Mouse (Mus musculus): ENCODE data around the gene Arf4. TPM values are rescaled to one million over a fixed set of nuclear protein-coding genes. Genes with fewer than 3 reads are reported as not detected.

The Arf4 gene
- total and polyA plus RNA-seq, 3 experiments: 83.3 to 454 (median 205) TPM

GRCm38 (mm10) chr14:26639251-26639650 is 1.4 kb downstream of the Arf4 start:
- TF ChIP-seq GATA1 (IDR thresholded peaks at IDR 0.05; ENCODE audit: borderline replicate concordance, low read length): no peak
- TF ChIP-seq POLR2AphosphoS5 (IDR thresholded peaks at IDR 0.05; ENCODE audit: insufficient replicate concordance, low read depth, low read length): no peak
- TF ChIP-seq CTCF (IDR thresholded peaks at IDR 0.05; ENCODE audit: low read depth, low read length): no peak
- TF ChIP-seq GATA2 (IDR thresholded peaks at IDR 0.05; ENCODE audit: borderline replicate concordance, low read depth, low read length): no peak
- TF ChIP-seq TAL1 (conservative IDR thresholded peaks at IDR 0.05; ENCODE audit: low read depth, low read length): no peak
- Histone ChIP-seq H3K9me3 (replicated peaks) (no peaks in the 10 kb centered on the region), H3K36me3 (replicated peaks) (peaks cover 6% of the 10 kb centered on the region), H3K4me3 (ENCODE audit: low read depth, low read length) (peak overlapping the region; percentile 84), H3K27me3 (ENCODE audit: insufficient read depth, low read length) (no peaks in the 10 kb centered on the region), H3K4me1 (ENCODE audit: insufficient read depth, low read depth, low read length) (peaks cover 39% of the 10 kb centered on the region)
- no peak for ATAC-seq (ENCODE audit: extremely low read depth, insufficient number of reproducible peaks, low FRiP score, poor library complexity, severe bottlenecking)
- no peak for DNase-seq (ENCODE audit: low spot score)

GRCm38 (mm10) chr14:26639961-26640360 is 2.1 kb downstream of the Arf4 start:
- TF ChIP-seq GATA2 (IDR thresholded peaks at IDR 0.05; ENCODE audit: borderline replicate concordance, low read depth, low read length): no peak
- no peak for DNase-seq (ENCODE audit: low spot score)
- H3K9me3 ChIP-seq (replicated peaks): no peaks in the 10 kb centered on the region

GRCm38 (mm10) chr14:26643006-26643624 is 5.2 kb downstream of the Arf4 start:
- H3K4me3 ChIP-seq (ENCODE audit: low read depth, low read length): no peak overlapping the region
- TF ChIP-seq POLR2AphosphoS5 (IDR thresholded peaks at IDR 0.05; ENCODE audit: insufficient replicate concordance, low read depth, low read length) (no peak), GATA1 (IDR thresholded peaks at IDR 0.05; ENCODE audit: borderline replicate concordance, low read length) (no peak), TAL1 (conservative IDR thresholded peaks at IDR 0.05; ENCODE audit: low read depth, low read length) (no peak), CTCF (IDR thresholded peaks at IDR 0.05; ENCODE audit: low read depth, low read length) (no peak), GATA2 (IDR thresholded peaks at IDR 0.05; ENCODE audit: borderline replicate concordance, low read depth, low read length) (no peak)
- ATAC-seq (ENCODE audit: extremely low read depth, insufficient number of reproducible peaks, low FRiP score, poor library complexity, severe bottlenecking): no peak

More at GRCm38 (mm10) chr14:26639961-26640360, 2.1 kb downstream of the Arf4 start:
- peaks cover 7% of the 10 kb centered on the region for H3K36me3 ChIP-seq (replicated peaks)
- no peak for ATAC-seq (ENCODE audit: extremely low read depth, insufficient number of reproducible peaks, low FRiP score, poor library complexity, severe bottlenecking)
- peak overlapping the region; percentile 84 for H3K4me3 ChIP-seq (ENCODE audit: low read depth, low read length)
- H3K27me3 ChIP-seq (ENCODE audit: insufficient read depth, low read length): no peaks in the 10 kb centered on the region
- H3K4me1 ChIP-seq (ENCODE audit: insufficient read depth, low read depth, low read length): peaks cover 42% of the 10 kb centered on the region

GRCm38 (mm10) chr14:26645989-26646650 is 8.2 kb downstream of the Arf4 start:
- DNase-seq (ENCODE audit: low spot score): no peak
- TF ChIP-seq GATA2 (IDR thresholded peaks at IDR 0.05; ENCODE audit: borderline replicate concordance, low read depth, low read length): no peak
- no peak for TF ChIP-seq CTCF (IDR thresholded peaks at IDR 0.05; ENCODE audit: low read depth, low read length)
- no peak for TF ChIP-seq GATA1 (IDR thresholded peaks at IDR 0.05; ENCODE audit: borderline replicate concordance, low read length)
- TF ChIP-seq POLR2AphosphoS5 (IDR thresholded peaks at IDR 0.05; ENCODE audit: insufficient replicate concordance, low read depth, low read length): no peak
- TF ChIP-seq TAL1 (conservative IDR thresholded peaks at IDR 0.05; ENCODE audit: low read depth, low read length): no peak

More at GRCm38 (mm10) chr14:26643006-26643624, 5.2 kb downstream of the Arf4 start:
- H3K36me3 ChIP-seq (replicated peaks): peaks cover 25% of the 10 kb centered on the region
- no peak for DNase-seq (ENCODE audit: low spot score)
- H3K9me3 ChIP-seq (replicated peaks): no peaks in the 10 kb centered on the region
- no peaks in the 10 kb centered on the region for H3K27me3 ChIP-seq (ENCODE audit: insufficient read depth, low read length)
- H3K4me1 ChIP-seq (ENCODE audit: insufficient read depth, low read depth, low read length): peaks cover 26% of the 10 kb centered on the region

DNA sequence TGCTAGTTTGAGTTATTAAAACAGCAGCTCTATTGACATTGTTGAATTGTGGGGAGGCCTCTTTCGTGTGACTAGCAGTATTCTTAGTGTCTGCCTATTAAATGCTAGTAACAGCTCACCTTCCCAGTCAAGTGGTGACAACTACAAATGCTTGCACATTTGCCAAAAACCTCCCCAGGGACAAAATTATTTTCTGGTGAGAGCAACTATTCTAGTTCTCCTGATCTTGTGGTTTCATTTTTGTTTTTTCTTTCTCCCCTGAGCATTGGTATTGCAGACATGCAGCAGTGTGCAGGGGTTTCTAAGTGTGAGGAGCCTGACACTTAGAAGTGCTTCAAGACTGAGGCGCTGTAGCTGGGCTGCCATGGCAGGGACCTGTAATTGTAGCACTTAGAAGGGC is 9.9 kb downstream of the Arf4 start:
- no peak for ATAC-seq (ENCODE audit: extremely low read depth, insufficient number of reproducible peaks, low FRiP score, poor library complexity, severe bottlenecking)
- H3K4me1 ChIP-seq (ENCODE audit: insufficient read depth, low read depth, low read length): peaks cover 16% of the 10 kb centered on the region
- no peak overlapping the region for H3K4me3 ChIP-seq (ENCODE audit: low read depth, low read length)
- no peaks in the 10 kb centered on the region for H3K9me3 ChIP-seq (replicated peaks)
- DNase-seq (ENCODE audit: low spot score): no peak
- no peaks in the 10 kb centered on the region for H3K27me3 ChIP-seq (ENCODE audit: insufficient read depth, low read length)
- peaks cover 56% of the 10 kb centered on the region for H3K36me3 ChIP-seq (replicated peaks)
- TF ChIP-seq TAL1 (conservative IDR thresholded peaks at IDR 0.05; ENCODE audit: low read depth, low read length): no peak
- TF ChIP-seq CTCF (IDR thresholded peaks at IDR 0.05; ENCODE audit: low read depth, low read length): no peak
- no peak for TF ChIP-seq POLR2AphosphoS5 (IDR thresholded peaks at IDR 0.05; ENCODE audit: insufficient replicate concordance, low read depth, low read length)
- TF ChIP-seq GATA1 (IDR thresholded peaks at IDR 0.05; ENCODE audit: borderline replicate concordance, low read length): no peak
- TF ChIP-seq GATA2 (IDR thresholded peaks at IDR 0.05; ENCODE audit: borderline replicate concordance, low read depth, low read length): no peak

More at GRCm38 (mm10) chr14:26645989-26646650, 8.2 kb downstream of the Arf4 start:
- Histone ChIP-seq H3K4me1 (ENCODE audit: insufficient read depth, low read depth, low read length) (peaks cover 16% of the 10 kb centered on the region), H3K4me3 (ENCODE audit: low read depth, low read length) (no peak overlapping the region), H3K27me3 (ENCODE audit: insufficient read depth, low read length) (no peaks in the 10 kb centered on the region), H3K9me3 (replicated peaks) (no peaks in the 10 kb centered on the region), H3K36me3 (replicated peaks) (peaks cover 44% of the 10 kb centered on the region)
- ATAC-seq (ENCODE audit: extremely low read depth, insufficient number of reproducible peaks, low FRiP score, poor library complexity, severe bottlenecking): no peak

DNA sequence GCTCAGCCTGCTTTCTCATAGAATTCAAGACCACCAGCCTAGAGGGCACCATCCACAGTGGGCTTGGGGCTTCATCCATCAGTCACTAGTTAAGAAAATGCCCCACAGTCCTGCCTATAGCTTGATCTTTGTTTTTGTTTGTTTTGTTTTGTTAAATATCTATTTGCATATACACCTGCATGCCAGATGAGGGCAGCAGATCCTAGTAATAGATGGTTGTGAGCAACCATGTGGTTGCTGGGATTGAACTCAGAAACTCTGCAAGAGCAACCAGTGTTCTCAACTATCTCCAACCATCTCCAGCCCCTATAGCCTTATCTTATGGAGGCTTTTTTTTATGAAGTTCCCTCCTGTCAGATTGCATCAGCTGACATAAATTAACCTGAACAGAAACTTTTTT is 14.0 kb downstream of the Arf4 start:
- no peak for TF ChIP-seq GATA2 (IDR thresholded peaks at IDR 0.05; ENCODE audit: borderline replicate concordance, low read depth, low read length)
- no peak for TF ChIP-seq TAL1 (conservative IDR thresholded peaks at IDR 0.05; ENCODE audit: low read depth, low read length)
- no peak for TF ChIP-seq GATA1 (IDR thresholded peaks at IDR 0.05; ENCODE audit: borderline replicate concordance, low read length)
- no peak for TF ChIP-seq CTCF (IDR thresholded peaks at IDR 0.05; ENCODE audit: low read depth, low read length)
- TF ChIP-seq POLR2AphosphoS5 (IDR thresholded peaks at IDR 0.05; ENCODE audit: insufficient replicate concordance, low read depth, low read length): no peak
- Histone ChIP-seq H3K9me3 (replicated peaks) (no peaks in the 10 kb centered on the region), H3K27me3 (ENCODE audit: insufficient read depth, low read length) (no peaks in the 10 kb centered on the region), H3K36me3 (replicated peaks) (peaks cover 80% of the 10 kb centered on the region), H3K4me3 (ENCODE audit: low read depth, low read length) (no peak overlapping the region), H3K4me1 (ENCODE audit: insufficient read depth, low read depth, low read length) (peaks cover 5% of the 10 kb centered on the region; the same call in 1 of the 2 replicates)
- no peak for DNase-seq (ENCODE audit: low spot score)
- no peak for ATAC-seq (ENCODE audit: extremely low read depth, insufficient number of reproducible peaks, low FRiP score, poor library complexity, severe bottlenecking)
